Mouse (Mus musculus) thymus, adult 2 months (tissue): ENCODE measurements around the gene Rorc.

ENCODE experiments used
- CTCF ChIP-seq: fragments of 200-500 bp; IDR thresholded peaks from 2 replicates; pipeline ENCODE4 v1.5.1; 2012; ENCODE audit warnings: mild to moderate bottlenecking, control low read depth, low read length, moderate library complexity, borderline replicate concordance; ENCODE audit not compliant: control insufficient read depth, poor library complexity, insufficient read depth; ENCODE audit errors: extremely low read depth
- POLR2A ChIP-seq: fragments of 200-500 bp; IDR thresholded peaks from 2 replicates; pipeline ENCODE4 v1.6.1; 2012; ENCODE audit warnings: mild to moderate bottlenecking, low read length, control low read depth, moderate library complexity; ENCODE audit not compliant: control insufficient read depth, poor library complexity, insufficient read depth; ENCODE audit errors: extremely low read depth

- TF ChIP-seq POLR2A: no peak
- no peak for TF ChIP-seq CTCF
Observed at GRCm38 (mm10) chr3:94363291-94364153, 9.1 kb upstream of the Rorc start.
